Mouse (Mus musculus): ENCODE measurements at regions not wholly inside any gene's neighbourhood (a gene's known extent, or its start where the extent isn't known, plus 50 kb on each side); places are given as distances from the start of the nearest gene placed in this dataset.

DNA sequence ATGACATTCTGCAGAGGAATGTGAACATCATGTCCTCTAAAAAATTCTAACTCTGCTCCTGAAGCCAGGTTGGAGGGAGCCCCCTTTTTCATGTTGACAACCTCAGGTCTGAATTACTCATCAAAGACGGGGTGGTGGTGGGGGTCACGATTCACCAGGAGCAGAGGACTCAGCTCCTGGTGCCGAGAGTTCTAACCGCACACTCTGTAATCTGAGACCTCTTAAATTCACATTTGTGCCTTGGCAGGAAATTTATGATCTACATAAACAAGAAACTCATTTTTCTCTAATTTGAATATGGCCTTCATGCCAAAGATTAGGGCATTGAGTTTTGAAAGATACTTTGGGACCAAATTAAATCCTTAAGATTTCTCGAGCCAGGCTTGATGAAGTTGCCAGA, 117.2 kb upstream of the Serpine2 start:
- 43% methylated on average over 5 of the region's 5 CpGs for WGBS
- Histone ChIP-seq H3K9ac (replicated peaks; ENCODE audit: low read depth) (no peak overlapping the region), H3K27me3 (replicated peaks; ENCODE audit: insufficient read depth, low read length) (no peaks in the 10 kb centered on the region), H3K4me2 (replicated peaks; ENCODE audit: low read depth, low read length) (no peak overlapping the region), H3K4me3 (ENCODE audit: low read depth, low read length) (no peak overlapping the region), H3K27ac (ENCODE audit: low read length) (no peak overlapping the region), H3K36me3 (ENCODE audit: insufficient read depth, low read length) (no peaks in the 10 kb centered on the region), H3K4me1 (ENCODE audit: insufficient read depth, low read depth, low read length) (no peaks in the 10 kb centered on the region), H3K9me3 (ENCODE audit: low read length) (no peaks in the 10 kb centered on the region)
- DNase-seq (ENCODE audit: low spot score) (no peak), ATAC-seq (no peak)
- no peak for TF ChIP-seq EP300 (IDR thresholded peaks at IDR 0.05)
- TF ChIP-seq CTCF (IDR thresholded peaks at IDR 0.05) = no peak

DNA sequence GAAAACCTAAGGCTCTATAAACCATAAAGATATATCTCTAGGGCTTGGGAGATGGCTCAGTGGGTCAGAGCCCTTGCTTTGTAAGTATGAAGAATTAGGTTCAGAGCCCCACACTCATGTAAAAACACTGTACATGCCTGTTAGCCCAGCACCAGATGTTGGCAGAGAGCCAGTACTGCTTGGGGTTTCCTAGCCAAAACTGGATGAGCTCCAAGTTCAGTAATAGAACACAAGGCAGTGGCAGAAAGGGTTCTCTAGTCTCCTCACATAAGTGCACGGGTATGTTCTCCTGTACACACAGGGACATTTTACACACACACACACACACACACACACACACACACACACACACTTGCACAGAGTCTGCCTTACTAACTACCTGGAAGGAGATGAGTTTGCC, 95.1 kb upstream of the Serpine2 start:
- Histone ChIP-seq H3K9ac (replicated peaks; ENCODE audit: low read depth) (no peak overlapping the region), H3K27me3 (replicated peaks; ENCODE audit: insufficient read depth, low read length) (no peaks in the 10 kb centered on the region), H3K4me3 (ENCODE audit: low read depth, low read length) (no peak overlapping the region), H3K27ac (ENCODE audit: low read length) (no peak overlapping the region), H3K4me2 (replicated peaks; ENCODE audit: low read depth, low read length) (no peak overlapping the region), H3K4me1 (ENCODE audit: insufficient read depth, low read depth, low read length) (0 out of 2 replicates have a peak, but pooled peaks cover 3% of the 10 kb centered on the region), H3K9me3 (ENCODE audit: low read length) (no peaks in the 10 kb centered on the region), H3K36me3 (ENCODE audit: insufficient read depth, low read length) (no peaks in the 10 kb centered on the region)
- DNase-seq (ENCODE audit: low spot score) = peak; percentile 78
- WGBS = 14% methylated on average over 1 of the region's 1 CpGs
- TF ChIP-seq CTCF (IDR thresholded peaks at IDR 0.05) (no peak), EP300 (IDR thresholded peaks at IDR 0.05) (no peak)
- no peak for ATAC-seq

DNA sequence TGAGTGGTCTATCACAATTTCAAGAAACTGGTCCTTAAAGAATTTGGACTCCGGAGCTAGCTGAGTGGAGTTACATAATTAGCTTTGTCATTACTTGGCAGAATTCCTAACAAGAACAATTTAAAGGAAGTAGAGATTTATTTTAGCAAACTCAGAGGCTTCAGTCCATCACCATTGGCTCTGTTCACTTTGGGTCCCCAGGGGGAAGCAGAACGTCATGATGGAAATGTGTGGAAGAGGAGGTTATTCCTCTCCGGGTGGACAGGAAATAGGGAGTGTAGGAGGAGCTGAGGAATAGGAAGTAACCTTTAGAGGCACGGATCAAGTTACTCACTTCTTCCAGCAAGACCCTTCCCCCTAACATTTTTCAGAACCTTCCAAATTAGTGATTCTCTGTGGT, 83.3 kb upstream of the Serpine2 start:
- H3K4me2 ChIP-seq (replicated peaks; ENCODE audit: low read depth, low read length) = no peak overlapping the region
- no peak for ATAC-seq
- no peaks in the 10 kb centered on the region for H3K36me3 ChIP-seq (ENCODE audit: insufficient read depth, low read length)
- no peak overlapping the region for H3K9ac ChIP-seq (replicated peaks; ENCODE audit: low read depth)
- no peaks in the 10 kb centered on the region for H3K27me3 ChIP-seq (replicated peaks; ENCODE audit: insufficient read depth, low read length)
- 43% methylated on average over 4 of the region's 4 CpGs for WGBS
- H3K9me3 ChIP-seq (ENCODE audit: low read length) = no peaks in the 10 kb centered on the region
- H3K27ac ChIP-seq (ENCODE audit: low read length) = no peak overlapping the region
- no peak for DNase-seq (ENCODE audit: low spot score)
- H3K4me3 ChIP-seq (ENCODE audit: low read depth, low read length) = no peak overlapping the region
- TF ChIP-seq CTCF (IDR thresholded peaks at IDR 0.05) = no peak
- no peak for TF ChIP-seq EP300 (IDR thresholded peaks at IDR 0.05)
- no peaks in the 10 kb centered on the region for H3K4me1 ChIP-seq (ENCODE audit: insufficient read depth, low read depth, low read length)

DNA sequence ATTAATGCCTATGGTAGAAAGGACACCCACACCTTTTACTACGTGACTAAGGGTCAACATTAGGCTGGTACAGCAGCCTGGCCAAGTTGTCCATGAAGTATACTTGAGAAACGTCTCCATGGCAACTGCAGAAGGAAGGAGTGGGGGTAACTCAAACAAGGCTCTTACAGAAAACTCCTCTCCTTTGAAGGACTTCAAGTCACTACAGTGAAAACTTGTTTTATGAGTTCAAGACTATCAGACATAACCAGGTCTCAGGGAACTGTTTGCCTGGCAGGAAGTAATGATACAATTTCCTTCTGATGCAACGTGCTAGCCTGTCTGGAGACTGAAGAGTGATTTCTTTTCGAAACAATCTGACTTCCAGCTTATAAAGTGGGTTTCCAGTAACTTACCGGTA, 71.5 kb upstream of the Serpine2 start:
- H3K9ac ChIP-seq (replicated peaks; ENCODE audit: low read depth) = no peak overlapping the region
- no peak overlapping the region for H3K4me3 ChIP-seq (ENCODE audit: low read depth, low read length)
- no peak overlapping the region for H3K27ac ChIP-seq (ENCODE audit: low read length)
- H3K4me1 ChIP-seq (ENCODE audit: insufficient read depth, low read depth, low read length) = no peaks in the 10 kb centered on the region
- 32% methylated on average over 5 of the region's 5 CpGs for WGBS
- ATAC-seq = peak; percentile 99
- H3K36me3 ChIP-seq (ENCODE audit: insufficient read depth, low read length) = no peaks in the 10 kb centered on the region
- H3K4me2 ChIP-seq (replicated peaks; ENCODE audit: low read depth, low read length) = no peak overlapping the region
- DNase-seq (ENCODE audit: low spot score) = peak; percentile 91
- no peaks in the 10 kb centered on the region for H3K9me3 ChIP-seq (ENCODE audit: low read length)
- TF ChIP-seq CTCF (IDR thresholded peaks at IDR 0.05) = no peak
- TF ChIP-seq EP300 (IDR thresholded peaks at IDR 0.05) = no peak; the same call in 1 of the 2 replicates
- H3K27me3 ChIP-seq (replicated peaks; ENCODE audit: insufficient read depth, low read length) = no peaks in the 10 kb centered on the region

DNA sequence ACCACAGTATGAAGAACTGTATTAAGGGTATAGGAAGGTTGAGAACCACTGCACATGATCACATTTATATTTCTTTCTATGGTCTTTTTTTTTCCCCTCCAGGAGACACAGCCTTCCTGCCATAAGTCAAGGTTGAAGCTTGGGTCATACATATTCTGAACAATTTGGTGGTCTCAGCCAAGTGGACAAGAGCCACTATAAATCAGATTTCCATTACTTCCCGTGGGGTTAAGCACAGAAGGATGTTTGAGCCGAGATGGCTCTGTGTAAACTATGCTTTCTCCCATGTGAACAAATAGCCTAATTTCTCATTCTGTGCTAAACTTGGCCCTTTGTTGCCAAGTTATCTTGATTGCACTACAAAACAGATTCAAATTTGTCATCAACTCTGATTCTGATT, 66.8 kb upstream of the Serpine2 start:
- 31% methylated on average over 2 of the region's 2 CpGs for WGBS
- Histone ChIP-seq H3K9ac (replicated peaks; ENCODE audit: low read depth) (no peak overlapping the region), H3K27ac (ENCODE audit: low read length) (no peak overlapping the region), H3K36me3 (ENCODE audit: insufficient read depth, low read length) (no peaks in the 10 kb centered on the region), H3K9me3 (ENCODE audit: low read length) (no peaks in the 10 kb centered on the region), H3K4me1 (ENCODE audit: insufficient read depth, low read depth, low read length) (0 out of 2 replicates have a peak, but pooled peaks cover 5% of the 10 kb centered on the region), H3K4me3 (ENCODE audit: low read depth, low read length) (no peak overlapping the region), H3K27me3 (replicated peaks; ENCODE audit: insufficient read depth, low read length) (no peaks in the 10 kb centered on the region), H3K4me2 (replicated peaks; ENCODE audit: low read depth, low read length) (no peak overlapping the region)
- DNase-seq (ENCODE audit: low spot score) = no peak
- ATAC-seq = no peak
- no peak for TF ChIP-seq CTCF (IDR thresholded peaks at IDR 0.05)
- no peak for TF ChIP-seq EP300 (IDR thresholded peaks at IDR 0.05)

DNA sequence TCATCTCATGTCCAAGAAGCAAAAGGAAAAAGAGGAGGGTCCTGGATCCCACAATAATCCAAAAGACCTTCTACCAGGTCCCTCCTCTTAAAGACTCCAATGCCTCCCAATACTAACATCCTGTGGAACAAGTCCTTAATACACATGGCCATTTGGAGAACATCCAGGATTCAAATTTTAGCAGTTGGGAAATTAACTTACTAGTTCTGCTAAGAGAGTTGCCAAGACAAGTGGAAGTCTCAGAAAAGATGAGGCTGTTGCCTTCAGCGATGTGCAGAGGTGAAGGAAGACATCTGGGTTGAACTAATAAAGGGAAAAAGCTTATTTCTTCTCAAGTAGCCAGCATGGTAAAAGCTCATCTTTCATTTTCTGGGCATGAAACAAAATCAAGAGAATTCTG, 64.8 kb upstream of the Serpine2 start:
- Histone ChIP-seq H3K9ac (replicated peaks; ENCODE audit: low read depth) (no peak overlapping the region), H3K4me2 (replicated peaks; ENCODE audit: low read depth, low read length) (no peak overlapping the region), H3K27ac (ENCODE audit: low read length) (no peak overlapping the region), H3K36me3 (ENCODE audit: insufficient read depth, low read length) (no peaks in the 10 kb centered on the region), H3K4me1 (ENCODE audit: insufficient read depth, low read depth, low read length) (0 out of 2 replicates have a peak, but pooled peaks cover 5% of the 10 kb centered on the region), H3K9me3 (ENCODE audit: low read length) (no peaks in the 10 kb centered on the region), H3K27me3 (replicated peaks; ENCODE audit: insufficient read depth, low read length) (no peaks in the 10 kb centered on the region), H3K4me3 (ENCODE audit: low read depth, low read length) (no peak overlapping the region)
- DNase-seq (ENCODE audit: low spot score) = peak; percentile 84
- WGBS = 56% methylated on average over 1 of the region's 1 CpGs
- TF ChIP-seq EP300 (IDR thresholded peaks at IDR 0.05) = no peak
- no peak for TF ChIP-seq CTCF (IDR thresholded peaks at IDR 0.05)
- peak; percentile 71 for ATAC-seq

DNA sequence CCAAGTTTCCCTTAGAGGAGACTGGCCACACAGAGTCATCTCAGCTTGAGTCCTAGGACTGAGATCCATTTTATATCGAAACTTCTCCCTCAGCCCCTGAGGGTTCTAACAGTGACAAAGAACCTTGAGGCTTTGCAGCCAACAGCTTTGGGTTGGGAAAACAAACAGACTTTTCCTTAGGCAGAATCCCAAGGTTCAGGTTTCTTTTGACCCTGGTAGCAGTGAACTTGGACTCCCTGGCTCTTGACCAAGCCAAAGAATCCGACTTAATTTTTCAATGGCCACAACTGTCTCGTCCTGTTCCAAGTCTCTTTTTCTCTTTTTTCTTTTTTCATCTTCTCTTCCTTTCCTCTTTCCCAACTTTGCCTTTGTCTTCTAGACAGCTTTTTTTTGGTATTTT, 60.9 kb upstream of the Serpine2 start:
- Histone ChIP-seq H3K4me3 (ENCODE audit: low read depth, low read length) (no peak overlapping the region), H3K27me3 (replicated peaks; ENCODE audit: insufficient read depth, low read length) (no peaks in the 10 kb centered on the region), H3K9ac (replicated peaks; ENCODE audit: low read depth) (no peak overlapping the region), H3K27ac (ENCODE audit: low read length) (no peak overlapping the region), H3K4me2 (replicated peaks; ENCODE audit: low read depth, low read length) (no peak overlapping the region), H3K4me1 (ENCODE audit: insufficient read depth, low read depth, low read length) (0 out of 2 replicates have a peak, but pooled peaks cover 5% of the 10 kb centered on the region), H3K9me3 (ENCODE audit: low read length) (no peaks in the 10 kb centered on the region), H3K36me3 (ENCODE audit: insufficient read depth, low read length) (no peaks in the 10 kb centered on the region)
- WGBS = 43% methylated on average over 3 of the region's 3 CpGs
- DNase-seq (ENCODE audit: low spot score) (no peak), ATAC-seq (no peak)
- TF ChIP-seq CTCF (IDR thresholded peaks at IDR 0.05) (no peak), EP300 (IDR thresholded peaks at IDR 0.05) (no peak)
